Mouse (Mus musculus) B cell, adult 2 months (primary cell): Measurements from ENCODE around the gene Gm13199.
A peak's percentile ranks its signal among the peaks of the same experiment; 100 is the strongest.

Experiments used
- DNase-seq, 2 experiments: peaks; one replicate each; pipeline ENCODE4 v3.0.0; 2022

Gm13199 gene

DNA sequence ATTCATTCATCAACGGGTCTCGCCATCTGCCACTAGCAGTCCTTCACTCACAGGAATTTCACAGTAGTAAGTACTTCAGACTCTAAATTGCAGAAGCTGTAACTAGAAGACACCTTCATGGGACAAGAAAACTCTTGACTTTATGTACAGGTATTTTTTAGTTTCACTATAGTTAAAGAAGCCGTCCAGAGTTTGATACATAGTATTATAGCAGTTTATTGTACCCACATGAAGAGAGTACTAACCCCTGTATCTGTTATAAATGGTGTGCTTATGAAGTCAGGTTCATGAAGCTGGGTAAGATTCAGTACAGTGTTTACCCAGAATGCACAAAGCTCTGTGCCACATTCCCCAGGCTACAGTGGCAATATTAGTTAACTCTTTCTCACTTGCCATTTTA is at the start of gene Gm13199:
Gm13199 (minus strand) TSS at position 101 of the 400 bp plus-strand sequence.
- DNase-seq: no peak

DNA sequence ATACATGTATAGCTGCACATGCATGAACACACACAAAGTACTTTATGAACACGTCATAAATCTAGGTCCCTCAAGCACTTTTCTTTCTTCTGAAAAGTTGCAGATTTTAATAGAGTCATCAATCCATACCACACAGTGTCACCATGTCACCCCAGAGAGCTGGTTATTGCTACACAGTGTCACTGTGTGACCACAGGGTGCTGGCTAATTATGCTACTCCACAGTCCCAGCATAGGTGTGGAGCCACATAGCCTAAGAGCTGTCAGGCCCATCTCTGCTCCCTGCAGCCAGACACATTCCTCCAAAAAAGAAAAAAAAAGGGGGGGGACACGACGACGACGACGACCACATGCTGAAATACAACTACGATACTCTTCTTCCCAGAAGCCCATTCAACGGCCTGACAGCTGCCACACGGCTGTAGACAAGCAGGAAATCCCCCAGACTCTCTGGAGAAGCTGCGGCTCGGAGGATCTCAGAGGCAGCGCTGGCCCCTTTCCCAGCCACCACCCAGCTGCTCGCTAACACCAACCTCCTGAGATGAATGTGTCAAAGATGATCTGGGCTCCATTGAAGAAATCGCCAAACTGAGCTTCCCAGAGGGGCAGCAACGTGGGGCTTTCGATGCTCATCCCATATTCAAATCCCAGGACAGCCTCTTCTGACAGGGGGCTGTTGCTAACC is 48.7 kb upstream of the Gm13199 start:
- no peak for DNase-seq

GRCm38 (mm10) chr2:5906625-5907024 is 43.9 kb upstream of the Gm13199 start:
- DNase-seq: peak; percentile 73 to 74

- no peak for DNase-seq
These were observed 43.4 kb upstream of the Gm13199 start for GRCm38 (mm10) chr2:5906092-5906491.

DNA sequence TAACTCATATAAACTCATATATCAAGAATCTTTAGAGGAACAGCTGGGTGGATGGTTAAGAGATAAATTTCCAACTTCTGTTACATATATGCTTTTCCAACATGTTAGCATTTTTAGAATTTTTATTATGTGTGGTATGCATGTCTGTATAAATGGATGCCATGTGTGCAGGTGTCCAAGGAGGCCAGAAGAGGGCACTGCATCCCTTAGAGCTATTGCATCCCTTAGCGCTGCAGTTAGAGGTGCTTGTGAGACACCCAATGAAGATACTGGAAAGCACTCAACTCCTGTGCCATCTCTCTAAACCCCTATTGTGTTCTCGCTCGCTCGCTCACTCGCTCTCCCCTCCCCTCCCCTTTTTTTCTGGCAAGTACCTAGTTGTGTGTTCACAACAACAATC is 37.4 kb upstream of the Gm13199 start:
- peak; percentile 52 to 56 for DNase-seq

DNA sequence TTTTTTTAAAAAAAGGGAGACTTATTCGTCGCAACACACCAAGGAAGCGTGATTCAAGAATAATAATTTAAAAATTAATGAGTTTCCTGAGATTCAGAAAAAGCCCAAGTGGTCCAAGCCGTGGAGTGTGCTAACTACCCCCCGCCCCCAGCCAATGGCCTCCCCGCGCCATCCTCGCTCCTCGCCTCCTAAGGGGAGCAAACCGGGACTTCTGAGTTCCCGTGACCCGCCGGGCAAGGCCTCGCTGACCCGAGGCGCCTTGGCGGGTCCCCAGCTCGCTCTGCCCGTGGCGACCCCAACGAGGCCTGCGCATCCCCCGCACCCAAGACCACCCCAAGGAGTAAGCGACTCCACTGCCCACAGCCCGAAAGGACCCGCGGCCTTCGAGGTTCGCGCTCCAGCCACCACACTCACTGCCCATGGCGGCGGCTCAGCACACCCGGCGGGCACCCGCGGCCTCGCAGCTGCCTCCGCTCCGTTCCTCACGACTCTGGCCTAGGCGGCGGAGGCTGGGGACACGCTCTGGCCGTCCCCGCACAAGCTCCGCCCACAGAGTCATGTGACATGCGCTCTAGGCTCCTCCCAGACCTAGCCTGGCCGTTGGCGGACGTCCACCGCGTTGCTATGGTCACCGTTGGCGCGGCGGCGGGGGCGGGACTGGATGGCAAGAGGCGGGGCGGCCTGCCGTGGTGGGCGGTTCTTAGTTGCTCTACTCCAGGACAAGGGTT is 32.3 kb upstream of the Gm13199 start, which contains the start of gene Sec61a2:
Sec61a2 (minus strand) TSS at position 590 of the 728 bp plus-strand sequence.
- DNase-seq: peak; percentile 99

GRCm38 (mm10) chr2:5894296-5894695 is 31.6 kb upstream of the Gm13199 start:
- no peak for DNase-seq

DNA sequence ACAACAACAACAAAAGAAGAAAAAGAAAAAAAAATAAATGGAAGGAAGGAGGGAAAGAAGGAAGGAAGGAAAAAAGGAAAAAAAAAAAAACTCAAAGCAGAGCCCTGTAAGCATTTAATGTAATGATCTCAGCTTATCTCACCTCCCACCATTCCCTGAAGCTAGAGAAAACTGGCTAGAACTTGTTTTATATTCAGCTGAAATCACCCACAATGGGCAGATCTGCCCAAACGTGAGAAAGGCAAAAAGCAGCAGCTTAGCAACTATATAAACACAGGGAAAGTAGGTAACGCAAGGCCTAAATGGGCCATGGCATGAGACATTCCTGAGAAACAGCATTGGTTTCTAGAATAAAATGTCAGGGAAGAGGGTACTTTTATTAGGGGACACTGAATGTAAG is 26.7 kb upstream of the Gm13199 start:
- DNase-seq: no peak

- no peak for DNase-seq
These were observed 26.1 kb upstream of the Gm13199 start for GRCm38 (mm10) chr2:5888865-5889264.

DNA sequence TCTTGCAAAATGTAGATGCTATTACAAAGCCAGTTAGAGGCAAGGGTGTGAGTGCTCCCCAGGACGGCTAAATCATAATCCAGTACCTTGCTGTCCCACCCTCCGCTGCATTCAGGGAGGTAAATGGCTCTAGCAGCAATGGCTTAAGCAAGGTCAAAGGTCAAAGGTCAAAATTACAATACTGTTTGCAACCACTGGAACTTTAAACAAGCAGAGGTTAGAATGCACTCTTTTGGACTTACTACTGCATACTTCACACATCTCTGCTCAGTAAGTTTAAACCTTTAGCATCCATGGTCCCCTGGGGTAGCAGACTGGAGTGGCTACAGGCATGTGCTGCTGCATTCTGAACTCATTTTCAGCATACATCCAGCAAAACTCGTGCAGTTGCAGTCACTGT is 14.7 kb upstream of the Gm13199 start:
- DNase-seq: no peak

DNA sequence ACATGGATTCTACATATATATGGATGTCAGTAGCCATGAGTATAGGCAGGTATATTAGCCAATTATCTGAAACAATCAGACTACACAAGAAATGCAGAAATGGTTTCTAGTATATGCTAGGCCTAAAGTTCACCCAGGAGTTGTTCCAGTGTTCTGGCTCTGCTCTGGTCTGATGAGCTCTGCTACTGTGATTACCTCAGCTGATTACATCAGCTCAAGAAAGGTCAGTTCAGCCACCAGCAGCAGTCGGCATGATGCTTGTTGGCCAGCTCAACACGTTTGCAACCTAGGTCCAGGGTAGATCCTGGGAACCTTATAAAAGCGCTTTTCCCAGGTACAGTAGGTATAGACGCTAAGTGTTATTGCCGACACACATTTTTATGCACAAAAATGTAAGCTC is 7.0 kb upstream of the Gm13199 start:
- DNase-seq: no peak

GRCm38 (mm10) chr2:5867681-5868080 is 4.9 kb upstream of the Gm13199 start:
- no peak for DNase-seq

DNA sequence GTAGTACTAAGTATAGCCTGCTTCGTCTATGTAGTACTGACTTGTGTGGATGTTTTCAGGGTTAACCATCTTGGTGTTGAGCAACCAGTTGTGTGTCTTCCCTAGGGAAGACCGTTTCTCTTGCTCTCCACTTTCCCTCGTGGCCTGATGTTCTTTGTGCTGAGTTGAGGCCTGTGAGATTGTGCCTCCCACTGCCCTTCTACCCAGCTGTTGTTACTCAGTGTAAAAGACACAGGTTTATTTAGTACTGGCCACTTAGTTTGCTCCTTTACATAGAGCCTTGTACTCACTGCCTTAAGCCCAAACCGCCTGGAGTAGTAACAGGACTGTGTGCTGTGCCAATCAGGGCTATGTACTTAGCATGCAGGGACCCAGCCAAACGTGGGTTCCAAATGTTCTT is 10.9 kb downstream of the Gm13199 start:
- no peak for DNase-seq

DNA sequence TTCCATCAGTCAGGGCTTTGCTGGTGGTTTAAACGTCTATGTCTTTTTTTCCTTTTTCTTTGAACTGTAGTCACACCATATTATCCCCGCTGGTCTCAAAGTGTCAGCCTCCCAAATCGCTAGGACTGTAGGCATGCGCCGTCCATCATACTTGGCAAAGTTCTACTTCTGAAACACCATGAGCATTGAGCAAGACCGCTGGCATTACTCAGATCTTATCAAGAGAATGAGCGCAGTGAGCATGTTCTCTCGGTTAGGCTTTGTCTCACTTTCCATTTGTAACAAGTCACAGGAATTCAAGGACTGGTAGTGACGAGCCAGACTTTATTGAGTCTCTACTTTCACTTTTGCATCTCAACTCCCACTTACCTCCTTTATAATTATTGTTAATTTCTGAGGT is 11.6 kb downstream of the Gm13199 start:
- DNase-seq: no peak

- no peak for DNase-seq
These were observed 16.9 kb downstream of the Gm13199 start for GRCm38 (mm10) chr2:5845826-5846225.

- DNase-seq: peak; percentile 85 to 86
These were observed 17.7 kb downstream of the Gm13199 start, which contains the start of the genes Nudt5 and Cdc123 for GRCm38 (mm10) chr2:5844873-5845631. Nudt5 (plus strand) TSS chr2:5845019. Cdc123 (minus strand) TSS chr2:5845164.

GRCm38 (mm10) chr2:5844181-5844872 is 18.4 kb downstream of the Gm13199 start:
- DNase-seq: no peak

GRCm38 (mm10) chr2:5840815-5841214 is 21.9 kb downstream of the Gm13199 start:
- DNase-seq: no peak

GRCm38 (mm10) chr2:5825265-5825913 is 37.3 kb downstream of the Gm13199 start:
- no peak for DNase-seq

- peak; percentile 21 for DNase-seq
These were observed 38.0 kb downstream of the Gm13199 start for GRCm38 (mm10) chr2:5824685-5825084.

DNA sequence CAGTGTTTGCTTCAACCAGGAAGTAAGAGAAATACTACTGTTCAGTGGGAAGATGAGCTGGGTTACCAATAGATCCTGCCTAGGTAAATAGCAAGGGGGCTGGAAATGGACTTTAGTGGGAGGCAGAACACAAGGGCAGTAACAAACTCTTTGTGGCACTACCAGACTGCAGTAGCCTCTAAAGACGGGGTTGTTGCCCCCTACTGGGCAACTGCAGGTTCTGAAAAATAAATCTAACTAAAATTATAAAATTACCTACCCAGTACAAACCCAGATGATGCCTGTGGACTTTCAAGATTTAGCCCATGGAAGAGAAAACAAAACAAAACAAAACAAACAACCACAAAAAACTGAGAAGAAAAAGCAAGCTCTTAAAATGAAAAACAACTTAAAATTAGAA is 38.5 kb downstream of the Gm13199 start:
- peak; percentile 37 to 44 for DNase-seq

- no peak for DNase-seq
These were observed 40.3 kb downstream of the Gm13199 start for GRCm38 (mm10) chr2:5822449-5822848.
